Mouse (Mus musculus) brain, embryonic 18.5 days (tissue): Measurements from ENCODE around the gene Mctp2.

Experiments used
- DNase-seq: peaks from one replicate; pipeline ENCODE4 v3.0.0-alpha.2; 2012; ENCODE audit warnings: low read depth, low spot score

Gene Mctp2

GRCm38 (mm10) chr7:72306382-72306841 lies at the start of gene Mctp2:
Mctp2 (minus strand) TSS chr7:72306608.
- DNase-seq: no peak

GRCm38 (mm10) chr7:72345901-72346300 lies 39.5 kb upstream of the Mctp2 start:
- DNase-seq: no peak

GRCm38 (mm10) chr7:72343751-72344150 lies 37.3 kb upstream of the Mctp2 start:
- DNase-seq: no peak

- no peak for DNase-seq
Measured at GRCm38 (mm10) chr7:72342822-72343221, 36.4 kb upstream of the Mctp2 start.

GRCm38 (mm10) chr7:72325961-72326360 lies 19.6 kb upstream of the Mctp2 start:
- DNase-seq: no peak

GRCm38 (mm10) chr7:72320906-72321305 lies 14.5 kb upstream of the Mctp2 start:
- no peak for DNase-seq

GRCm38 (mm10) chr7:72320441-72320840 lies 14.0 kb upstream of the Mctp2 start:
- no peak for DNase-seq

GRCm38 (mm10) chr7:72314395-72315060 lies 8.1 kb upstream of the Mctp2 start:
- DNase-seq: no peak

GRCm38 (mm10) chr7:72313908-72314307 lies 7.5 kb upstream of the Mctp2 start:
- DNase-seq: no peak

- DNase-seq: no peak
Measured at GRCm38 (mm10) chr7:72311582-72311981, 5.2 kb upstream of the Mctp2 start.

GRCm38 (mm10) chr7:72308078-72308477 lies 1.7 kb upstream of the Mctp2 start:
- no peak for DNase-seq

GRCm38 (mm10) chr7:72306847-72307246 lies 439 bp upstream of the Mctp2 start:
- no peak for DNase-seq

- DNase-seq: no peak
Measured at GRCm38 (mm10) chr7:72305971-72306370, 437 bp downstream of the Mctp2 start.

GRCm38 (mm10) chr7:72301667-72302066 lies 4.7 kb downstream of the Mctp2 start:
- DNase-seq: no peak

GRCm38 (mm10) chr7:72299726-72300125 lies 6.7 kb downstream of the Mctp2 start:
- no peak for DNase-seq

- no peak for DNase-seq
Measured at GRCm38 (mm10) chr7:72297013-72297412, 9.4 kb downstream of the Mctp2 start.

GRCm38 (mm10) chr7:72296171-72296570 lies 10.2 kb downstream of the Mctp2 start:
- no peak for DNase-seq

GRCm38 (mm10) chr7:72294886-72295285 lies 11.5 kb downstream of the Mctp2 start:
- DNase-seq: no peak

GRCm38 (mm10) chr7:72293784-72294538 lies 12.4 kb downstream of the Mctp2 start:
- no peak for DNase-seq

GRCm38 (mm10) chr7:72292232-72292913 lies 14.0 kb downstream of the Mctp2 start:
- DNase-seq: no peak

- DNase-seq: no peak
Measured at GRCm38 (mm10) chr7:72280721-72281120, 25.7 kb downstream of the Mctp2 start.

- DNase-seq: no peak
Measured at GRCm38 (mm10) chr7:72278412-72278811, 28.0 kb downstream of the Mctp2 start.
